In the genomic region with DNA sequence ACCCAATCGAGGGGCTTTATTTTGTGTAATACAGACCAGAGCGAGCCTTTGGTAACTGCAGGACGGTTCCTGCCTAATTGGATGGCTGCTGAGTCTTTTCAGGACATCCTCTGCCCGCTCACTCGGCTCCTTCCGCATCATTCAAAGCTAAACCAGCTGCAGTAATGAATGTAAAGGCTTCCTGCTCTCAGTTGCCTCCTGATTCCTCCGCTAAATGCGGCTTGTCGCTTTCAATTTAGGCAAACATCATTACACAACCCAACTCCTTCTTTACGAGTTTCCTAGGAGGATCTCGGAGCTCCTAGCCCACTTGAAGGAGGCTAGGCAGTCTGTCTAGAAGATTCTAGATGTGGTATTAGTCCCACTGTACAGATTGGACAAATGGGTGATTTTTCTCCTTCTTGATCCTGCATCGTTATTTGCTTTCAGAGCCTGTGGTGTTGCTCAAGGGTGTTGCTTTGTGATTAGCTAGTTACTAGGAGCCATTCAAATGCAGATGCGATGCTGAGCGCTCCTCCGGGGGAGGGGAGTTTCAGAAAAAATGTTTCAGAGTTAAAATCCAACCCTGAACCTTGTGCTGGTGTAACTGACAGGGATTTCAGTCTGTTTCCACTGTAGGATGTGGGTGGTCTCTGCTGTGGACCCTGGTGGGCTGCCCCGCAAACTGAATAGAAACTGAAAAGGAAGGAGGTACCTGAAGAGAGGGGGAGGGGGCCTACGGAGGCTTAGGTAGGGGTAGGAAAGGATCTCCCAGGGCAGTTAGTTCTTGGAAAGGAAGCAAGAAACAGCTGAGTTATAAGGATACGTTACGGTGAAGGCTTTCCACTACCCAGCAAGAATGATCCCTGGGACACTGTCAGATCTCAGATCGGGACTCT, we compare ENCODE assay signal across 10 mouse cellular contexts. TPM values are rescaled to one million over a fixed set of nuclear protein-coding genes. Genes with fewer than 3 reads are reported as not detected.
DNase-seq lines count a peak whose midpoint lies in the region; ATAC-seq lines count a peak whose summit lies in the region.
"Had no signal": no experiment of that assay in that cellular context is flagged by ENCODE, and none has a peak within 500 bp of the region (broad histone marks: within the 10 kb centered on the region; RNA-seq: fewer than 3 reads in every experiment).

No protein-coding gene starts in this region.

- H3K4me1 ChIP-seq in heart, embryonic 16.5 days (ENCODE audit: control insufficient read depth, insufficient read depth, low read length) = peaks cover 4% of the 10 kb centered on the region; the same call in 1 of the 2 replicates
- peaks cover 18% of the 10 kb centered on the region for H3K4me1 ChIP-seq in forebrain, embryonic 16.5 days (replicated peaks; ENCODE audit: control insufficient read depth, insufficient read depth, low read length)
- peaks cover 39% of the 10 kb centered on the region for H3K4me1 ChIP-seq in midbrain, embryonic 13.5 days (replicated peaks)

- no peak for ATAC-seq in heart, embryonic 16.5 days (replicated peaks; ENCODE audit: extremely low read depth, insufficient read depth, low FRiP score)
- peak; percentile 74 for ATAC-seq in forebrain, embryonic 16.5 days
- ATAC-seq in midbrain, embryonic 13.5 days = 0 out of 2 replicates have a peak, but pooled peaks have one; percentile 9

- H3K27me3 ChIP-seq in heart, embryonic 16.5 days (ENCODE audit: control insufficient read depth, insufficient read depth, low read length) = peaks cover 8% of the 10 kb centered on the region
- H3K27me3 ChIP-seq in forebrain, embryonic 16.5 days (replicated peaks; ENCODE audit: control insufficient read depth, insufficient read depth, low read length) = no peaks in the 10 kb centered on the region
- H3K27me3 ChIP-seq in midbrain, embryonic 13.5 days = peaks cover 58% of the 10 kb centered on the region

- H3K4me3 ChIP-seq in heart, embryonic 16.5 days (ENCODE audit: low read length) = peak overlapping the region; percentile 35
- 0 out of 2 replicates have a peak overlapping the region, but pooled peaks have one; percentile 1 for H3K4me3 ChIP-seq in forebrain, embryonic 16.5 days (replicated peaks; ENCODE audit: low read length)
- H3K4me3 ChIP-seq in midbrain, embryonic 13.5 days (replicated peaks) = peak overlapping the region; percentile 8; the same call in 1 of the 2 replicates

- no peak for DNase-seq in heart, adult 9 months (ENCODE audit: low spot score in 2 of 2)
- DNase-seq in R1 (ENCODE audit: low read depth, low spot score) = peak; percentile 79
- DNase-seq in cerebellum, adult 9-11 months = no peak
- DNase-seq in left cerebral cortex, adult 8-10 months (ENCODE audit: low spot score in 2 of 2) = no peak
- DNase-seq in right cerebral cortex, adult 18-20 months = no peak
- DNase-seq: cerebellum, adult 18-20 months; kidney, postnatal 4 days had no signal

- peak overlapping the region; percentile 34 for H3K4me2 ChIP-seq in heart, embryonic 16.5 days (ENCODE audit: low read depth, low read length)
- H3K4me2 ChIP-seq in forebrain, embryonic 16.5 days (ENCODE audit: low read length) = peak overlapping the region; percentile 22
- peak overlapping the region; percentile 31 for H3K4me2 ChIP-seq in midbrain, embryonic 13.5 days (replicated peaks)

- no peaks in the 10 kb centered on the region for H3K9me3 ChIP-seq in heart, embryonic 16.5 days (replicated peaks; ENCODE audit: control insufficient read depth, low read length)
- no peaks in the 10 kb centered on the region for H3K9me3 ChIP-seq in forebrain, embryonic 16.5 days (ENCODE audit: control insufficient read depth, low read length)
- no peaks in the 10 kb centered on the region for H3K9me3 ChIP-seq in midbrain, embryonic 13.5 days

- H3K9ac ChIP-seq in heart, embryonic 16.5 days (ENCODE audit: low read length) = no peak overlapping the region
- no peak overlapping the region for H3K9ac ChIP-seq in forebrain, embryonic 16.5 days (replicated peaks; ENCODE audit: low read depth, low read length)
- no peak overlapping the region for H3K9ac ChIP-seq in midbrain, embryonic 13.5 days (replicated peaks)

- WGBS in heart, embryonic 16.5 days = 12% methylated on average over 20 of the region's 20 CpGs
- 2% methylated on average over 20 of the region's 20 CpGs for WGBS in forebrain, embryonic 16.5 days
- 3% methylated on average over 20 of the region's 20 CpGs for WGBS in midbrain, embryonic 13.5 days

- no peaks in the 10 kb centered on the region for H3K36me3 ChIP-seq in heart, embryonic 16.5 days (ENCODE audit: control insufficient read depth, insufficient read depth)
- no peaks in the 10 kb centered on the region for H3K36me3 ChIP-seq in forebrain, embryonic 16.5 days (ENCODE audit: control insufficient read depth, insufficient read depth)
- no peaks in the 10 kb centered on the region for H3K36me3 ChIP-seq in midbrain, embryonic 13.5 days

- no peak overlapping the region for H3K27ac ChIP-seq in heart, embryonic 16.5 days (ENCODE audit: low read length)
- no peak overlapping the region for H3K27ac ChIP-seq in forebrain, embryonic 16.5 days (ENCODE audit: low read length)
- H3K27ac ChIP-seq in midbrain, embryonic 13.5 days = no peak overlapping the region

RNA-seq across cellular contexts. Expression of gene Cryz, which starts 48.7 kb away (rescaled TPM):
- 9.3 and 10.2 TPM in 2 replicates for polyA plus RNA-seq in heart, embryonic 16.5 days (2015; fragmentation: Nextera tagmentation; extraction: Ambion mirVana)
- 9.2 and 12.3 TPM in 2 replicates for polyA plus RNA-seq in forebrain, embryonic 16.5 days (2015; fragmentation: Nextera tagmentation; extraction: Ambion mirVana)
- polyA plus RNA-seq in midbrain, embryonic 13.5 days (2015; fragmentation: Nextera tagmentation; extraction: Ambion mirVana) = 12.5 and 13.4 TPM in 2 replicates
- total RNA-seq in left cerebral cortex, adult 8-10 months (2022) = 10 to 100 TPM; 18.4 to 26.9 (median 20.8) TPM

RNA-seq across cellular contexts. Expression of gene Tyw3, which starts 49.1 kb away (rescaled TPM):
- 6.8 and 10.3 TPM in 2 replicates for polyA plus RNA-seq in heart, embryonic 16.5 days (2015; fragmentation: Nextera tagmentation; extraction: Ambion mirVana)
- polyA plus RNA-seq in forebrain, embryonic 16.5 days (2015; fragmentation: Nextera tagmentation; extraction: Ambion mirVana) = 14.5 and 14.6 TPM in 2 replicates
- 11.3 and 14.5 TPM in 2 replicates for polyA plus RNA-seq in midbrain, embryonic 13.5 days (2015; fragmentation: Nextera tagmentation; extraction: Ambion mirVana)
- total RNA-seq in left cerebral cortex, adult 8-10 months (2022) = 10 to 100 TPM; 11.4 to 14.2 (median 12.7) TPM
